Mouse (Mus musculus) midbrain, postnatal 0 days (tissue): ENCODE data around the gene Slx4. TPM values are rescaled to one million over a fixed set of nuclear protein-coding genes. Genes with fewer than 3 reads are reported as not detected.

Source experiments
- ATAC-seq: fragments of 200-750 bp; cut with Nextera tagmentation; 2 replicates; pipeline ENCODE4 v1.8.0; 2017; ENCODE audit warnings: moderate number of reproducible peaks, mild to moderate bottlenecking, moderate TSS enrichment, moderate library complexity; ENCODE audit not compliant: low FRiP score
- DNase-seq: peaks from one replicate; pipeline ENCODE4 v3.0.0-alpha.2; 2015; ENCODE audit warnings: low spot score
- H3K27ac ChIP-seq: fragments of 300-500 bp; sonication (generic); 2 replicates; pipeline ENCODE4 v1.5.1; 2014; ENCODE audit warnings: low read depth, mild to moderate bottlenecking, low read length, mixed read lengths
- H3K27me3 ChIP-seq: fragments of 300-500 bp; sonication (generic); 2 replicates; pipeline ENCODE4 v1.6.1; 2014; ENCODE audit warnings: low read length, control low read depth, mixed read lengths; ENCODE audit not compliant: insufficient read depth
- H3K36me3 ChIP-seq: fragments of 300-500 bp; sonication (generic); 2 replicates; pipeline ENCODE4 v1.6.1; 2014; ENCODE audit warnings: low read length, control low read depth, mixed read lengths; ENCODE audit not compliant: insufficient read depth
- H3K4me1 ChIP-seq: fragments of 300-500 bp; sonication (generic); 2 replicates; pipeline ENCODE4 v1.6.1; 2014; ENCODE audit warnings: mild to moderate bottlenecking, control low read depth, antibody characterized with exemption, low read length, mixed read lengths; ENCODE audit not compliant: insufficient read depth
- H3K4me2 ChIP-seq: fragments of 300-500 bp; sonication (generic); 2 replicates; pipeline ENCODE4 v1.6.1; 2014; ENCODE audit warnings: low read depth, mild to moderate bottlenecking, low read length, mixed read lengths; ENCODE audit not compliant: poor library complexity, severe bottlenecking
- H3K4me3 ChIP-seq: fragments of 300-500 bp; sonication (generic); 2 replicates; pipeline ENCODE4 v1.5.1; 2014; ENCODE audit warnings: low read depth, mild to moderate bottlenecking, low read length, moderate library complexity
- H3K9ac ChIP-seq: fragments of 300-500 bp; sonication (generic); replicated peaks from 2 replicates; pipeline ENCODE4 v1.6.1; 2014; ENCODE audit warnings: mild to moderate bottlenecking, low read length, moderate library complexity, mixed read lengths; ENCODE audit not compliant: poor library complexity, severe bottlenecking
- H3K9me3 ChIP-seq: fragments of 300-500 bp; sonication (generic); 2 replicates; pipeline ENCODE4 v1.6.1; 2016; ENCODE audit warnings: low read length, control low read depth
- CTCF ChIP-seq: IDR thresholded peaks from 2 replicates; pipeline ENCODE4 v1.5.1; 2016; ENCODE audit warnings: antibody characterized with exemption, mild to moderate bottlenecking
- WGBS: fragments of 180-500 bp; shearing (Covaris S2); extraction: QIAGEN DNeasy Blood & Tissue Kit; methylation state at CpG from one replicate; pipeline ENCODE4 v1.1.7; 2014; 5-methylcytosine and 5-hydroxymethylcytosine counted together
- polyA plus RNA-seq: library from polyadenylated mRNA; unstranded; fragments of >200 nt; fragmentation: Nextera tagmentation; extraction: Ambion mirVana; gene quantifications from 2 replicates; pipeline ENCODE4 v1.2.1, GENCODE M21; 2015
- total RNA-seq: library from RNA; depleted of rRNA; stranded (reverse); fragments of >200 nt; gene quantifications from 2 replicates; pipeline ENCODE4 v1.2.3, GENCODE M21; 2014

Slx4 gene
- total and polyA plus RNA-seq, 2 experiments from 2014 or later: 19.3 to 48.4 TPM

DNA sequence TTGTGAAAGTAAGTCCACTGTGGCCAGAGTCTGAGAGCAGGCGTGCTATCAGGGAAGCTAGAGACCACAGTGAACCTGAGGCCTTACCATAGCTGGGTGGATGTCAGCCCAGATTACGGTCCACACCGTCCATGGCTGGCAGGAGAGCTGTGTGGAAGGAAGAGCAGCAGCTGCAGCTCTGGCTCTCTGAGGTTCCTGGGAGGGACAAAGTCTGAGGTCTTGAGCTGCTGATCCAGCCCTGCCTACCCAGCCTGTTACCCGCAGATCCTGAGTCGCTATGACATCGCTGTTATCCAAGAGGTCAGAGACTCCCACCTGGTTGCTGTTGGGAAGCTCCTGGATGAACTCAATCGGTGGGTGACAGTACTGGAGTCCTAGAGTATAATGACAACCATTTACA, 34.1 kb upstream of the Slx4 start:
- H3K4me3 ChIP-seq: no peak overlapping the region
- no peaks in the 10 kb centered on the region for H3K27me3 ChIP-seq
- no peak for TF ChIP-seq CTCF
- no peaks in the 10 kb centered on the region for H3K9me3 ChIP-seq
- H3K36me3 ChIP-seq: peaks cover 29% of the 10 kb centered on the region
- no peak for DNase-seq
- no peak overlapping the region for H3K27ac ChIP-seq
- H3K9ac ChIP-seq: no peak overlapping the region
- no peaks in the 10 kb centered on the region for H3K4me1 ChIP-seq
- WGBS: 94% methylated on average over 7 of the region's 7 CpGs
- ATAC-seq: no peak
- no peak overlapping the region for H3K4me2 ChIP-seq

DNA sequence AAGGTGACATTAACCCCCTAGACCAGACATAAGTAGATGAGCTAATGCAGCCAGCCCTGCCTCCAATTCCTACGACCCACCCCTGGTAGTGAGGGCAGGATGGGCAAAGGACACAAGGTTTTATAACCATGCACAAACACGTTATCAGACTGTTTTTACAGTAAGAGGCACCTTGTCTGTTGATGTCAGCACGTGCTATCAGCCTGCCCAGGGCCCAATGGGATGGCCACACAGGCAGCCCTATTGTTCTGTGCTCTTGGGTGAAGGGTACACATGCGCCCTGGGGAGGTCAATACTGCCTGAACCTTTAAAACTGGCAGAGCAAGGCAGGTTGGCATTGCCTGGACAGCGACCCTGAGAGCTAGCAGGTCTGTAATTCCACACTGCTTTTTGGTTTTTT, 33.2 kb upstream of the Slx4 start, which contains the start of gene Dnase1:
TSS of gene Dnase1 (plus strand) at position 136 of the 400 bp plus-strand sequence.
- no peaks in the 10 kb centered on the region for H3K9me3 ChIP-seq
- no peak within 1 kb of the TSS for H3K4me2 ChIP-seq
- H3K27ac ChIP-seq: no peak within 1 kb of the TSS
- H3K36me3 ChIP-seq: peaks cover 29% of the 10 kb centered on the region
- no peak for TF ChIP-seq CTCF
- ATAC-seq: no peak
- H3K4me1 ChIP-seq: no peaks in the 10 kb centered on the region
- H3K4me3 ChIP-seq: no peak within 1 kb of the TSS
- no peak for DNase-seq
- 95% methylated on average over 5 of the region's 5 CpGs for WGBS
- H3K9ac ChIP-seq: no peak within 1 kb of the TSS
- H3K27me3 ChIP-seq: no peaks in the 10 kb centered on the region

DNA sequence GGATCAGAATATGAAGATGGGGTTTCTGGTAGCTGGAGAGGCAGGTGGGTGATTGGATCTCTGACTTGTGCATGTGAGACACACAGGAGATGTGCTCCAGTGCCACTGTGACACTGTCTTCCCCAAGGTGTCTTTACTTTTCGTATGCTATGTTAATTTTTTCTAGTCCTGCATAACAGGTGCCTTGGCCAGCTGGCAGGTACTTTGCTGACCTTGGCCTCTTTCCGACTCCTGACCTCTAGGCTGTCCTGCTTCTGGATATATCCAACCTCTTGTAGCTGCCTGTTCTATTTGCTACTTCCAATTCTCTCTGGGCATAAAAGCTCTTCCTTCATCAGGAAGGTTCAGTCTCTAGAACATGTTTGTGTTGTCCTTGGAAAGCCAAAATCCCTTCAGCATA, 32.0 kb upstream of the Slx4 start:
- Histone ChIP-seq H3K9ac (no peak overlapping the region), H3K4me1 (no peaks in the 10 kb centered on the region), H3K36me3 (peaks cover 29% of the 10 kb centered on the region), H3K9me3 (no peaks in the 10 kb centered on the region), H3K27me3 (no peaks in the 10 kb centered on the region), H3K4me3 (no peak overlapping the region), H3K4me2 (no peak overlapping the region), H3K27ac (no peak overlapping the region)
- DNase-seq (no peak), ATAC-seq (no peak)
- TF ChIP-seq CTCF: no peak
- WGBS: 80% methylated on average over 2 of the region's 2 CpGs

GRCm38 (mm10) chr16:4034476-4034875, 30.9 kb upstream of the Slx4 start:
- H3K4me2 ChIP-seq: no peak overlapping the region
- WGBS: 61% methylated on average over 3 of the region's 3 CpGs
- H3K9me3 ChIP-seq: no peaks in the 10 kb centered on the region
- no peak overlapping the region for H3K27ac ChIP-seq
- H3K4me1 ChIP-seq: no peaks in the 10 kb centered on the region
- H3K27me3 ChIP-seq: no peaks in the 10 kb centered on the region
- no peak for DNase-seq
- H3K36me3 ChIP-seq: peaks cover 22% of the 10 kb centered on the region
- ATAC-seq: no peak
- H3K4me3 ChIP-seq: no peak overlapping the region
- no peak overlapping the region for H3K9ac ChIP-seq
- no peak for TF ChIP-seq CTCF

- no peak for ATAC-seq
- Histone ChIP-seq H3K27ac (no peak overlapping the region), H3K36me3 (peaks cover 17% of the 10 kb centered on the region), H3K27me3 (no peaks in the 10 kb centered on the region), H3K9me3 (no peaks in the 10 kb centered on the region), H3K4me3 (no peak overlapping the region), H3K4me2 (no peak overlapping the region), H3K4me1 (no peaks in the 10 kb centered on the region), H3K9ac (no peak overlapping the region)
- WGBS: 23% methylated on average over 5 of the region's 5 CpGs
- no peak for TF ChIP-seq CTCF
- no peak for DNase-seq
These were observed 30.4 kb upstream of the Slx4 start for GRCm38 (mm10) chr16:4033971-4034370.

GRCm38 (mm10) chr16:4032341-4032748, 28.8 kb upstream of the Slx4 start:
- no peak for TF ChIP-seq CTCF
- DNase-seq (no peak), ATAC-seq (no peak)
- H3K4me2 ChIP-seq: no peak overlapping the region
- WGBS: 93% methylated on average over 6 of the region's 6 CpGs
- H3K36me3 ChIP-seq: peaks cover 3% of the 10 kb centered on the region
- no peak overlapping the region for H3K9ac ChIP-seq
- no peaks in the 10 kb centered on the region for H3K27me3 ChIP-seq
- H3K9me3 ChIP-seq: no peaks in the 10 kb centered on the region
- H3K4me3 ChIP-seq: no peak overlapping the region
- H3K27ac ChIP-seq: no peak overlapping the region
- no peaks in the 10 kb centered on the region for H3K4me1 ChIP-seq
